Mouse (Mus musculus) forebrain, postnatal 0 days (tissue): Measurements from ENCODE around the gene Olfr1471. TPM values are rescaled to one million over a fixed set of nuclear protein-coding genes. Genes with fewer than 3 reads are reported as not detected.
"Not testable (repeated sequence)": the region's sequence is repeated elsewhere in the genome, so short reads cannot be mapped to it uniquely, and the experiment has no call there.

Experiments used
- ATAC-seq: fragments of 200-750 bp; cut with Nextera tagmentation; 2 replicates; pipeline ENCODE4 v1.8.0; 2017; ENCODE audit warnings: mild to moderate bottlenecking, moderate library complexity
- DNase-seq: peaks from one replicate; pipeline ENCODE4 v3.0.0-alpha.2; 2015
- H3K27ac ChIP-seq: fragments of 300-500 bp; sonication (generic); 2 replicates; pipeline ENCODE4 v1.5.1; 2014; ENCODE audit warnings: low read depth, mild to moderate bottlenecking, antibody characterized with exemption, low read length, moderate library complexity, mixed read lengths
- H3K27me3 ChIP-seq: fragments of 300-500 bp; sonication (generic); 2 replicates; pipeline ENCODE4 v1.6.1; 2014; ENCODE audit warnings: mild to moderate bottlenecking, low read length, mixed read lengths; ENCODE audit not compliant: insufficient read depth
- H3K36me3 ChIP-seq: fragments of 300-500 bp; sonication (generic); 2 replicates; pipeline ENCODE4 v1.6.1; 2014; ENCODE audit warnings: mild to moderate bottlenecking, moderate library complexity; ENCODE audit not compliant: insufficient read depth
- H3K4me1 ChIP-seq: fragments of 300-500 bp; sonication (generic); 2 replicates; pipeline ENCODE4 v1.6.1; 2014; ENCODE audit warnings: antibody characterized with exemption; ENCODE audit not compliant: insufficient read depth
- H3K4me2 ChIP-seq: fragments of 300-500 bp; sonication (generic); 2 replicates; pipeline ENCODE4 v1.6.1; 2014; ENCODE audit warnings: low read depth, mild to moderate bottlenecking, moderate library complexity
- H3K4me3 ChIP-seq: fragments of 300-500 bp; sonication (generic); 2 replicates; pipeline ENCODE4 v1.5.1; 2014; ENCODE audit warnings: low read depth, low read length, mixed read lengths
- H3K9ac ChIP-seq: fragments of 300-500 bp; sonication (generic); 2 replicates; pipeline ENCODE4 v1.6.1; 2014; ENCODE audit warnings: mild to moderate bottlenecking
- H3K9me3 ChIP-seq: fragments of 300-500 bp; sonication (generic); 2 replicates; pipeline ENCODE4 v1.6.1; 2016; ENCODE audit warnings: low read length
- CTCF ChIP-seq: sonication (generic); IDR thresholded peaks from 2 replicates; pipeline ENCODE4 v1.5.1; 2016; ENCODE audit warnings: antibody characterized with exemption, control low read depth, low read depth
- WGBS: fragments of 180-500 bp; shearing (Covaris S2); extraction: QIAGEN DNeasy Blood & Tissue Kit; methylation state at CpG from one replicate; pipeline ENCODE4 v1.1.7; 2014; 5-methylcytosine and 5-hydroxymethylcytosine counted together
- polyA plus RNA-seq: library from polyadenylated mRNA; unstranded; fragments of >200 nt; fragmentation: Nextera tagmentation; extraction: Ambion mirVana; gene quantifications from 2 replicates; pipeline ENCODE4 v1.2.1, GENCODE M21; 2015
- total RNA-seq: library from RNA; depleted of rRNA; stranded (reverse); fragments of >200 nt; gene quantifications from 2 replicates; pipeline ENCODE4 v1.2.3, GENCODE M21; 2014; rRNA removed

The Olfr1471 gene
- total RNA-seq (not detected in 2 replicates), polyA plus RNA-seq (not detected in 2 replicates)

- not testable (repeated sequence) for H3K9ac ChIP-seq, H3K27me3 ChIP-seq, H3K36me3 ChIP-seq, H3K4me3 ChIP-seq, H3K4me2 ChIP-seq, H3K27ac ChIP-seq, DNase-seq, H3K4me1 ChIP-seq, ATAC-seq, H3K9me3 ChIP-seq
- WGBS = 73% methylated on average over 2 of the region's 2 CpGs
Observed at GRCm38 (mm10) chr19:13443109-13443508, at the start of gene Olfr1471. TSS of gene Olfr1471 (plus strand) at chr19:13443409.

DNA sequence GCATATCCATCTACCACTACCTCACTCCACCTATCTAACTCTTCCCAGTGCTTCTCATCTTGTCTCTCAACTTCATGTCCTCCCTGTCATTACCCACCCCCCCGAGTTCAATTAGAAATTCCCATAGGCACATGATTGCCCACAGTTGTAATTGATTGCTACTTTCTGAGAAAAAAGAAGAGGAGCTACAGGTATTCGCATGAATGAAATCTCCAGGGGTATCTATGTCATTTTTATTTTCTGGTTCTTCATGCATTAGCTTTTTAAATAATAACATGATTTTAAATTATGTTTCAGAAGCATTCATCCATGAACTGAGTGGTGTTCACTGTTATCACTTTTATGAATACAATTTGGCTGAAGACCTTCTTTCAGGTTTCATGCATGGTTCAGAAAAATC lies 35.7 kb upstream of the Olfr1471 start, which contains the start of gene Olfr1469:
Olfr1469 (plus strand) TSS at position 301 of the 400 bp plus-strand sequence.
- Histone ChIP-seq H3K9me3 (no peaks in the 10 kb centered on the region), H3K27me3 (no peaks in the 10 kb centered on the region), H3K4me1 (no peaks in the 10 kb centered on the region), H3K36me3 (no peaks in the 10 kb centered on the region), H3K9ac (no peak within 1 kb of the TSS), H3K4me3 (no peak within 1 kb of the TSS), H3K4me2 (no peak within 1 kb of the TSS), H3K27ac (no peak within 1 kb of the TSS)
- DNase-seq (no peak), ATAC-seq (no peak)
- WGBS = 84% methylated on average over 2 of the region's 2 CpGs
- TF ChIP-seq CTCF = no peak

DNA sequence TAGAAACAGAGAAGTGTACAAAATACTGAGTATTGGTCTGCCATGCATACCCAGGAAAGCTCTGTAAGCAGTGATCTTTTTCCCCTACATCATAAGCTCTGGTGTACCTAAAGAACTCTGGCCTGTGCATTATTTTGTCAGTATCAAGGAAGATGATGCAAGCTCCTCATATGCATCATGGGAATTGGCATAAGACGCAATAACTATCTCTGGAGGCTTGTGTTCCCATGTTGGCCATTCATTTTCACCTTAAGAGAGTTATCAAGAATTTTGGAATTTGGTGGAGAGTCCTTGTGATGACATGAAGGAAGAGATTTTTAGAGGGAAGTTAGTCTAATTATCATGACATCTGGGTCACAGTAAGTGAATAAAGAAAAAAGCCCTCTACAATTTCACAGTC lies 12.8 kb downstream of the Olfr1471 start, which contains the start of gene Olfr1472:
Olfr1472 (minus strand) TSS at position 101 of the 400 bp plus-strand sequence.
- Histone ChIP-seq H3K4me2 (no peak within 1 kb of the TSS), H3K9ac (no peak within 1 kb of the TSS), H3K36me3 (no peaks in the 10 kb centered on the region), H3K9me3 (no peaks in the 10 kb centered on the region), H3K4me3 (no peak within 1 kb of the TSS), H3K27ac (no peak within 1 kb of the TSS), H3K4me1 (no peaks in the 10 kb centered on the region), H3K27me3 (no peaks in the 10 kb centered on the region)
- WGBS = 70% methylated on average over 1 of the region's 1 CpGs
- TF ChIP-seq CTCF = no peak
- no peak for ATAC-seq
- no peak for DNase-seq

- H3K4me3 ChIP-seq, H3K27me3 ChIP-seq, H3K36me3 ChIP-seq, H3K9ac ChIP-seq, H3K9me3 ChIP-seq, DNase-seq, H3K27ac ChIP-seq, H3K4me2 ChIP-seq, H3K4me1 ChIP-seq, ATAC-seq: not testable (repeated sequence)
- 80% methylated on average over 4 of the region's 4 CpGs for WGBS
Observed at GRCm38 (mm10) chr19:13469265-13469664, 26.1 kb downstream of the Olfr1471 start, which contains the start of gene Olfr1474. TSS of gene Olfr1474 (plus strand) at chr19:13469565.

DNA sequence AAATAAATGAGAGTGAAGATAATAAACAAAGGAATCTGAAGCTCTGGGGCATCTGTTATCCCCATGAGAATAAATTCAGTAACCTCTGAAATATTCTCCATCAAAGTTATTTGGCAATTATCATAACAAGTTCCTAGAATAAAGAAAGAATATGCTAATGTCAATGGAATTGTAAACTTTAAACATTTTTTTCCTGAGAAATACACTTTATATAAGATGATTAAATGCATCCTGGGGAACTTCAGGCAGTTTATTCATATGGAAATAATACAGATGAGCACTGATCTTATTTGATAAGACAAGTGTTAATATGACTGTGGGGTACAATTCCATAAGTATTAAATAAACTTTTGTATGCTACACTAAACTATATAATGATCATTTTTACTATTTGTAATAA lies 36.9 kb downstream of the Olfr1471 start, which contains the start of gene Olfr1475:
Olfr1475 (minus strand) TSS at position 101 of the 400 bp plus-strand sequence.
- Histone ChIP-seq H3K36me3 (no peaks in the 10 kb centered on the region), H3K4me1 (no peaks in the 10 kb centered on the region), H3K27me3 (no peaks in the 10 kb centered on the region), H3K9ac (no peak within 1 kb of the TSS), H3K4me3 (no peak within 1 kb of the TSS), H3K27ac (no peak within 1 kb of the TSS), H3K4me2 (no peak within 1 kb of the TSS), H3K9me3 (no peaks in the 10 kb centered on the region)
- no peak for DNase-seq
- no peak for ATAC-seq
- no peak for TF ChIP-seq CTCF

DNA sequence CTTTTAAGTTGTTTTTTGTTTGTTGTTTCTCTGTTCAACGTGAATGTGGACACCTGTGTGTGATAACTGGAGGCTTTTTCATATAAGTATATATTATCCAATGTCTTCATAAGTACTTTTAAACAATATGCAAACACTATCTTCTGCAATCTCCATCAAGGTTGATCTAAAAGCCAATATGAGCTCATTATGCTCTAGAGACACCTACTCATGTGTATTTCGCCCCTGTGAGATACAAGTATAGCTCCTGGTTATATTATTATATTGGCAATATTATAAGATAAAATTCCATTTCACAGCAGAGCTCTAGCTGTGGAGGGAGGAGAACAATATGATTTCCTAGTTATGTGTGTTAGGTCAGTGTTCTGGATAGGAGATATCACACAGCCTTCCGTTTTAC lies 57.0 kb downstream of the Olfr1471 start, which contains the start of gene Olfr1477:
Olfr1477 (plus strand) TSS at position 301 of the 400 bp plus-strand sequence.
- Histone ChIP-seq H3K9me3 (no peaks in the 10 kb centered on the region), H3K4me3 (no peak within 1 kb of the TSS), H3K36me3 (no peaks in the 10 kb centered on the region), H3K9ac (no peak within 1 kb of the TSS), H3K4me2 (no peak within 1 kb of the TSS), H3K27me3 (no peaks in the 10 kb centered on the region), H3K4me1 (no peaks in the 10 kb centered on the region), H3K27ac (no peak within 1 kb of the TSS)
- DNase-seq = no peak
- no peak for ATAC-seq
- TF ChIP-seq CTCF = no peak
- WGBS = 77% methylated on average over 3 of the region's 3 CpGs

Other genes starting within 250 kb of the Olfr1471 start
- not detected in 2 replicates for gene Olfr1463, start 212.1 kb upstream of the Olfr1471 start, total RNA-seq
- gene Olfr1463, start 212.1 kb upstream of the Olfr1471 start, polyA plus RNA-seq = not detected in 2 replicates
- gene Olfr1465, start 127.9 kb upstream of the Olfr1471 start, total RNA-seq = not detected in 2 replicates
- gene Olfr1465, start 127.9 kb upstream of the Olfr1471 start, polyA plus RNA-seq = not detected in 2 replicates
- gene Olfr1466, start 104.5 kb upstream of the Olfr1471 start, total RNA-seq = not detected in 2 replicates
- gene Olfr1466, start 104.5 kb upstream of the Olfr1471 start, polyA plus RNA-seq = not detected in 2 replicates
- gene Olfr1467, start 81.2 kb upstream of the Olfr1471 start, total RNA-seq = not detected in 2 replicates
- gene Olfr1467, start 81.2 kb upstream of the Olfr1471 start, polyA plus RNA-seq = not detected in 2 replicates
- not detected in 2 replicates for gene Olfr1469, start 35.6 kb upstream of the Olfr1471 start, total RNA-seq
- gene Olfr1469, start 35.6 kb upstream of the Olfr1471 start, polyA plus RNA-seq = not detected in 2 replicates
- gene Olfr1472, start 12.7 kb downstream of the Olfr1471 start, total RNA-seq = not detected in 2 replicates
- gene Olfr1472, start 12.7 kb downstream of the Olfr1471 start, polyA plus RNA-seq = not detected in 2 replicates
- gene Olfr1474, start 26.2 kb downstream of the Olfr1471 start, total RNA-seq = not detected in 2 replicates
- not detected in 2 replicates for gene Olfr1474, start 26.2 kb downstream of the Olfr1471 start, polyA plus RNA-seq
- gene Olfr1475, start 36.8 kb downstream of the Olfr1471 start, total RNA-seq = not detected in 2 replicates
- gene Olfr1475, start 36.8 kb downstream of the Olfr1471 start, polyA plus RNA-seq = not detected in 2 replicates
- not detected in 2 replicates for gene Olfr1477, start 57.1 kb downstream of the Olfr1471 start, total RNA-seq
- gene Olfr1477, start 57.1 kb downstream of the Olfr1471 start, polyA plus RNA-seq = not detected in 2 replicates
- gene Olfr1480, start 84.5 kb downstream of the Olfr1471 start, total RNA-seq = not detected in 2 replicates
- gene Olfr1480, start 84.5 kb downstream of the Olfr1471 start, polyA plus RNA-seq = not detected in 2 replicates
- not detected in 2 replicates for gene Olfr1484, start 140.1 kb downstream of the Olfr1471 start, total RNA-seq
- not detected in 2 replicates for gene Olfr1484, start 140.1 kb downstream of the Olfr1471 start, polyA plus RNA-seq
- gene Olfr1487, start 174.0 kb downstream of the Olfr1471 start, total RNA-seq = not detected in 2 replicates
- not detected in 2 replicates for gene Olfr1487, start 174.0 kb downstream of the Olfr1471 start, polyA plus RNA-seq
- not detected in 2 replicates for gene Olfr1489, start 188.2 kb downstream of the Olfr1471 start, total RNA-seq
- gene Olfr1489, start 188.2 kb downstream of the Olfr1471 start, polyA plus RNA-seq = not detected in 2 replicates
- gene Olfr1490, start 207.7 kb downstream of the Olfr1471 start, total RNA-seq = not detected in 2 replicates
- gene Olfr1490, start 207.7 kb downstream of the Olfr1471 start, polyA plus RNA-seq = not detected in 2 replicates